Mouse (Mus musculus) cerebellum, adult 11-12 months (tissue): Measurements from ENCODE around the gene Tst.

Source experiments
- DNase-seq: peaks from one replicate; pipeline ENCODE4 v3.0.0; 2022

Gene Tst

GRCm38 (mm10) chr15:78405517-78406211 lies at the start of gene Tst:
Tst (minus strand) TSS chr15:78405907.
- peak; percentile 90 for DNase-seq

- DNase-seq = no peak
These were observed 49.5 kb upstream of the Tst start for GRCm38 (mm10) chr15:78455168-78455567.

GRCm38 (mm10) chr15:78452929-78453328 lies 47.2 kb upstream of the Tst start:
- no peak for DNase-seq

GRCm38 (mm10) chr15:78451201-78451600 lies 45.5 kb upstream of the Tst start:
- no peak for DNase-seq

- no peak for DNase-seq
These were observed 44.7 kb upstream of the Tst start for GRCm38 (mm10) chr15:78450419-78450768.

GRCm38 (mm10) chr15:78449694-78450418 lies 44.1 kb upstream of the Tst start:
- DNase-seq = peak; percentile 32

- DNase-seq = no peak
These were observed 43.4 kb upstream of the Tst start for GRCm38 (mm10) chr15:78449131-78449530.

GRCm38 (mm10) chr15:78447746-78448535 lies 42.2 kb upstream of the Tst start:
- DNase-seq = peak; percentile 88

- DNase-seq = peak; percentile 35
These were observed 41.4 kb upstream of the Tst start for GRCm38 (mm10) chr15:78447121-78447520.

- DNase-seq = no peak
These were observed 38.1 kb upstream of the Tst start for GRCm38 (mm10) chr15:78443857-78444256.

- peak; percentile 25 for DNase-seq
These were observed 36.5 kb upstream of the Tst start for GRCm38 (mm10) chr15:78442231-78442630.

GRCm38 (mm10) chr15:78438973-78439372 lies 33.3 kb upstream of the Tst start:
- peak; percentile 58 for DNase-seq

GRCm38 (mm10) chr15:78438505-78438904 lies 32.8 kb upstream of the Tst start:
- DNase-seq = peak; percentile 56

GRCm38 (mm10) chr15:78438018-78438394 lies 32.3 kb upstream of the Tst start:
- peak; percentile 66 for DNase-seq

GRCm38 (mm10) chr15:78437237-78438017 lies 31.7 kb upstream of the Tst start:
- peak; percentile 81 for DNase-seq

- peak; percentile 97 for DNase-seq
These were observed 30.9 kb upstream of the Tst start for GRCm38 (mm10) chr15:78436380-78437192.

- DNase-seq = peak; percentile 66
These were observed 30.0 kb upstream of the Tst start for GRCm38 (mm10) chr15:78435681-78436080.

- peak; percentile 53 for DNase-seq
These were observed 29.3 kb upstream of the Tst start for GRCm38 (mm10) chr15:78434896-78435520.

GRCm38 (mm10) chr15:78431541-78432121 lies 25.9 kb upstream of the Tst start:
- peak; percentile 27 for DNase-seq

GRCm38 (mm10) chr15:78430874-78431273 lies 25.2 kb upstream of the Tst start:
- DNase-seq = peak; percentile 31
